Mouse (Mus musculus): ENCODE measurements around the gene Spert.

DNA sequence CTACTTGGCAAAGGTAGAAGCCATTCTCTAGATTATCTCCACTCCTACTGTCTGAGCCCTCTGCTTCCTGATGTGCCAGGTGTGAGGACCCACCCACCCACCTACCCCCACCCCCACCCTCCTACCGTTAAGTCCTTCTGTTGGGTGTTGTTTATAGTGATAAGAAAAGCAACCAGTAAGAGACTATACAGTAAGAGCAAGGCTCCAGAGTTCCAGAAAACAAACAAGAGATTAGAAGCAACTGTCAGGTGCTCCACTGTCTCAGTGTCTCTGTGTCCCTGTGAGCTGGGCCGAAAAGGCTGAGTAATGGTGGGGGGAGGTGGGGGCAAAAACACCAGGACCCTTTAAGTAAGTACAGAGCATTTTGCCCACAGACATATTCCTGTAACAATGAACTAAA lies 53.7 kb downstream of the Spert start:
- TF ChIP-seq CTCF (IDR thresholded peaks at IDR 0.05; ENCODE audit: low read depth) (no peak), EP300 (IDR thresholded peaks at IDR 0.05; ENCODE audit: low read depth) (no peak)

Measured in heart, postnatal 0 days (tissue).